Mouse (Mus musculus) stomach, embryonic 16.5 days (tissue): ENCODE measurements around the gene Men1. TPM values are rescaled to one million over a fixed set of nuclear protein-coding genes. Genes with fewer than 3 reads are reported as not detected.

ENCODE experiments used
- ATAC-seq: fragments of 200-750 bp; cut with Nextera tagmentation; 2 replicates; pipeline ENCODE4 v1.8.0; 2017; ENCODE audit warnings: moderate number of reproducible peaks, moderate TSS enrichment; ENCODE audit not compliant: insufficient read depth, low FRiP score
- H3K27ac ChIP-seq: fragments of 300-500 bp; sonication (generic); 2 replicates; pipeline ENCODE4 v1.5.1; 2014; ENCODE audit warnings: low read length
- H3K27me3 ChIP-seq: fragments of 300-500 bp; sonication (generic); 2 replicates; pipeline ENCODE4 v1.6.1; 2014; ENCODE audit warnings: low read length, control low read depth, mixed read lengths; ENCODE audit not compliant: control insufficient read depth, insufficient read depth
- H3K36me3 ChIP-seq: fragments of 300-500 bp; sonication (generic); 2 replicates; pipeline ENCODE4 v1.6.1; 2014; ENCODE audit warnings: low read length; ENCODE audit not compliant: control insufficient read depth, insufficient read depth
- H3K4me1 ChIP-seq: fragments of 300-500 bp; sonication (generic); 2 replicates; pipeline ENCODE4 v1.6.1; 2014; ENCODE audit warnings: low read length, control low read depth, mixed read lengths; ENCODE audit not compliant: control insufficient read depth, insufficient read depth
- H3K4me2 ChIP-seq: fragments of 300-500 bp; sonication (generic); 2 replicates; pipeline ENCODE4 v1.6.1; 2014; ENCODE audit warnings: low read depth, low read length, mixed read lengths
- H3K4me3 ChIP-seq: fragments of 300-500 bp; sonication (generic); replicated peaks from 2 replicates; pipeline ENCODE4 v1.5.1; 2014; ENCODE audit warnings: mild to moderate bottlenecking, low read length
- H3K9ac ChIP-seq: fragments of 300-500 bp; sonication (generic); 2 replicates; pipeline ENCODE4 v1.6.1; 2014; ENCODE audit warnings: low read length
- H3K9me3 ChIP-seq: fragments of 300-500 bp; sonication (generic); replicated peaks from 2 replicates; pipeline ENCODE4 v1.6.1; 2016; ENCODE audit warnings: low read length, control low read depth; ENCODE audit not compliant: control insufficient read depth
- WGBS: fragments of 180-500 bp; shearing (Covaris S2); extraction: QIAGEN DNeasy Blood & Tissue Kit; methylation state at CpG from one replicate; pipeline ENCODE4 v1.1.7; 2014; 5-methylcytosine and 5-hydroxymethylcytosine counted together
- microRNA-seq: library from miRNA; unstranded; fragments of <30 nt; microRNA quantifications from one replicate; pipeline ENCODE4, GENCODE M21; 2016
- polyA plus RNA-seq: library from polyadenylated mRNA; unstranded; fragments of >200 nt; fragmentation: Nextera tagmentation; extraction: Ambion mirVana; gene quantifications from 2 replicates; pipeline ENCODE4 v1.2.1, GENCODE M21; 2015

Gene Men1
- polyA plus RNA-seq, 1 experiment from 2014 or later: 60.2 TPM

DNA sequence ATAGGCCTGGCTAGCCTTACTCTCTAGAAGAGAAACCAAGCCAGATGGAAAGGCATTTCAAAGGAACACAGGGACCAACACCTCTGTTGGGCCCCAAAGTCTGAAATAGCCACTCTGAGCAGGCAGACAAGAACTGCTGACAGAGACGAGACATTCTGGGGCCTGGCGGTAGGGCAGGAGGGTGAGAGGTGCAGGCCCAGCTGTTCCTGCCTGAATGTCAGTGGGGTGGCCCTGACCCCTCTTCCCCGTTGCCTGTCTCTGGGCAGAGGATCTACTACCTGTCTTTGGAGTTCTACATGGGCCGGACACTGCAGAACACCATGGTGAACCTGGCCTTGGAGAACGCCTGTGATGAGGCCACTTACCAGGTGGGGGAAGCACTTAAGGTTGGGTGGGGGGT lies 50.6 kb downstream of the Men1 start:
- Histone ChIP-seq H3K27ac (no peak overlapping the region), H3K4me3 (no peak overlapping the region), H3K9ac (no peak overlapping the region), H3K36me3 (no peaks in the 10 kb centered on the region), H3K9me3 (no peaks in the 10 kb centered on the region), H3K27me3 (no peaks in the 10 kb centered on the region), H3K4me1 (peaks cover 22% of the 10 kb centered on the region), H3K4me2 (0 out of 2 replicates have a peak overlapping the region, but pooled peaks have one; percentile 13)
- no peak for ATAC-seq
- 74% methylated on average over 5 of the region's 5 CpGs for WGBS

DNA sequence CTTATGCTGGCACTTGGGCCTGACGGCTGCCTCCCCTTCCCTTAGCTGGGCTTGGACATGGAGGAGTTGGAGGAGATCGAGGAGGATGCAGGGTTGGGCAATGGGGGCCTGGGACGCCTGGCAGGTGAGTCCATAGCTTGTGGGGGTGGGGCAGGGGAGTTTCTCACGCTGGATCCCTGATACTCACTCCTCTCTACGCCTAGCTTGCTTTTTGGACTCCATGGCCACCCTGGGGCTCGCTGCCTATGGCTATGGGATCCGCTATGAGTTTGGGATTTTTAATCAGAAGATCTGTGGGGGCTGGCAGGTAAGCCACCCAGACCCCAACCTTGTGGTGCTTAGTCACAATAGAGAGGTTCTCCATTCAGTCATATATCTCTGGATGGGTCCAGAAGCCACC lies 51.0 kb downstream of the Men1 start:
- H3K4me1 ChIP-seq: peaks cover 22% of the 10 kb centered on the region
- H3K4me2 ChIP-seq: no peak overlapping the region
- H3K4me3 ChIP-seq: no peak overlapping the region
- H3K9me3 ChIP-seq: no peaks in the 10 kb centered on the region
- H3K9ac ChIP-seq: no peak overlapping the region
- WGBS: 76% methylated on average over 7 of the region's 7 CpGs
- no peaks in the 10 kb centered on the region for H3K27me3 ChIP-seq
- no peak for ATAC-seq
- no peaks in the 10 kb centered on the region for H3K36me3 ChIP-seq
- H3K27ac ChIP-seq: no peak overlapping the region

DNA sequence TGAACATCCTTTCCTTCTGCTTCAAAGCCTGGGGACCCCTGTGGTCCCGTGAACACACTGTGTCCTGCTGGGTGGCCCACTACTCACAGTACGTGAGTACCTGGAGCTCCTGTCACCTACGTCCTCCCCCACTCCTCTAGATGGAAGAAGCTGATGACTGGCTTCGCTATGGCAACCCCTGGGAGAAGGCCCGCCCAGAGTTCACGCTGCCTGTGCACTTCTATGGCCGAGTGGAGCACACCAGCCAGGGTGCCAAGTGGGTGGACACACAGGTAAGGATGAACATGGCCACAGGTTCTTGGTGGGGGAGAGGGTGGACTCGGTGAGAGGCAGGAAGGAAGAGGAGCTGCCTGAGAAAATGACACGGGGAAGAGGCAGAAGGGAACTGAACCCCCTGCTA lies 51.5 kb downstream of the Men1 start:
- no peak overlapping the region for H3K4me3 ChIP-seq
- peaks cover 22% of the 10 kb centered on the region for H3K4me1 ChIP-seq
- no peak overlapping the region for H3K4me2 ChIP-seq
- no peaks in the 10 kb centered on the region for H3K36me3 ChIP-seq
- H3K9me3 ChIP-seq: no peaks in the 10 kb centered on the region
- no peak for ATAC-seq
- no peaks in the 10 kb centered on the region for H3K27me3 ChIP-seq
- no peak overlapping the region for H3K9ac ChIP-seq
- WGBS: 68% methylated on average over 9 of the region's 9 CpGs
- no peak overlapping the region for H3K27ac ChIP-seq

DNA sequence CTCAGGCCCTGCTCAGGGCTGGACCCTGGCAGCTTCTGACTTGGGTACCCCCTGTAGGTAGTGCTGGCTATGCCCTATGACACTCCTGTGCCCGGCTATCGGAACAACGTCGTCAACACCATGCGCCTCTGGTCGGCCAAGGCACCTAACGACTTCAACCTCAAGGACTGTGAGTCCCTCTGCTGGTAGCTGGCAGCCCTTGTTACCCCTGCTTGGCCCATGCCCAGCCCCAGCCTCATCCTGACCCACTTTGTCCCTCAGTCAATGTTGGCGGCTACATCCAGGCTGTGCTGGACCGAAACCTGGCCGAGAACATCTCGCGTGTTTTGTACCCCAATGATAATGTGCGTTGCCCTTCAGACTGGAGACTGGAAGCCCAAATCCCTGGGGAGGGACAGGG lies 53.2 kb downstream of the Men1 start:
- WGBS: 84% methylated on average over 13 of the region's 13 CpGs
- H3K4me1 ChIP-seq: peaks cover 22% of the 10 kb centered on the region

DNA sequence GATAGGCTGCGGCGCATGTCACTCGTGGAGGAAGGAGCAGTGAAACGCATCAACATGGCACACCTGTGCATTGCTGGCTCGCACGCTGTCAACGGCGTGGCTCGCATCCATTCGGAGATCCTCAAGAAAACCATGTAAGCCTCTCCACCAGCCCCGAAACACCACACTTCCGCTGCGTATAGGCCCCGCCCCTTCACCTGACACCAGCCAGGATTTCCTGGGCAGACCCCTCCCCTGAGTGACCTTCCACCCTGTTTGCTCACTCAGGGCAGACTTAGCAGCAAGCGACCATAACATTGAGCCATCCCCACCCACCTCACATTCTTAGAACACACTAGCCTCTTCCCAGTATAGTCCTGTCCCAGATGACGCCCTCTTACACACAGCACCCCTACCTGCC lies 55.0 kb downstream of the Men1 start:
- Histone ChIP-seq H3K27ac (no peak overlapping the region), H3K4me3 (peak overlapping the region; percentile 39), H3K9me3 (no peaks in the 10 kb centered on the region), H3K9ac (peak overlapping the region; percentile 6; the same call in 1 of the 2 replicates), H3K4me2 (peak overlapping the region; percentile 53), H3K27me3 (no peaks in the 10 kb centered on the region), H3K36me3 (no peaks in the 10 kb centered on the region), H3K4me1 (peaks cover 9% of the 10 kb centered on the region; the same call in 1 of the 2 replicates)
- ATAC-seq: no peak
- 8% methylated on average over 16 of the region's 16 CpGs for WGBS

More for the DNA sequence above, 53.2 kb downstream of the Men1 start:
- Histone ChIP-seq H3K4me3 (no peak overlapping the region), H3K27ac (no peak overlapping the region), H3K4me2 (no peak overlapping the region), H3K9me3 (no peaks in the 10 kb centered on the region), H3K9ac (no peak overlapping the region), H3K36me3 (no peaks in the 10 kb centered on the region), H3K27me3 (no peaks in the 10 kb centered on the region)
- ATAC-seq: no peak

DNA sequence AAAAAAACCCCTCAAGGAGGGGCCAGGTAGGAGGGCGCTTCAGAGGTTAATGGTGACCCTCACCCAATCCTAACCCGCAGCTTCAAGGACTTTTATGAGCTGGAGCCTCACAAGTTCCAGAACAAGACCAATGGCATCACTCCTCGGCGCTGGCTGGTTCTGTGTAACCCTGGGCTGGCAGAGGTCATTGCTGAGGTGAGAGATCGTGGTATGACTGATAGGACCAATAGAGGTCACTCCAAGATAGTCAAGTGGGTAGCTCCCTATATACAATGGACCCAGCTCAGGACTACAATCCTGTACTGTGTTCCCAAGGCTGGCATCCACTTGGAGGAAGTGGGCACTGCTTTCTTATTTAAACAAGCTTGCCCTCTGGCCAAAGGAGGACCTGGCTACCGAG lies 55.5 kb downstream of the Men1 start:
- H3K9me3 ChIP-seq: no peaks in the 10 kb centered on the region
- H3K4me1 ChIP-seq: peaks cover 7% of the 10 kb centered on the region; the same call in 1 of the 2 replicates
- ATAC-seq: 0 out of 2 replicates have a peak, but pooled peaks have one; percentile 11
- no peak overlapping the region for H3K9ac ChIP-seq
- WGBS: 47% methylated on average over 6 of the region's 6 CpGs
- H3K4me2 ChIP-seq: peak overlapping the region; percentile 53
- no peak overlapping the region for H3K27ac ChIP-seq
- no peaks in the 10 kb centered on the region for H3K27me3 ChIP-seq
- no peaks in the 10 kb centered on the region for H3K36me3 ChIP-seq
- no peak overlapping the region for H3K4me3 ChIP-seq

Small RNA genes within 50 kb of the gene (microRNA-seq; reads per million reads assigned to microRNA genes)
- gene Mir6989: 0.99 reads per million

Other genes with a start within 250 kb of the Men1 start
- 29.9 and 31.0 TPM in 2 replicates for gene Cdca5, start 250.0 kb upstream of the Men1 start, polyA plus RNA-seq
- 0.19 TPM in 1 of 2 replicates, not detected in the other for gene AC131692.1, start 240.6 kb upstream of the Men1 start, polyA plus RNA-seq
- 1.2 and 2.9 TPM in 2 replicates for gene Naaladl1, start 229.2 kb upstream of the Men1 start, polyA plus RNA-seq
- gene Sac3d1, start 216.3 kb upstream of the Men1 start, polyA plus RNA-seq: 23.8 and 25.2 TPM in 2 replicates
- 30.9 and 31.9 TPM in 2 replicates for gene Snx15, start 206.7 kb upstream of the Men1 start, polyA plus RNA-seq
- 0.25 and 0.44 TPM in 2 replicates for gene Batf2, start 194.0 kb upstream of the Men1 start, polyA plus RNA-seq
- 96.8 and 106 TPM in 2 replicates for gene Arl2, start 193.4 kb upstream of the Men1 start, polyA plus RNA-seq
- gene Majin, start 150.6 kb upstream of the Men1 start, polyA plus RNA-seq: not detected in 2 replicates
- gene Gpha2, start 108.6 kb upstream of the Men1 start, polyA plus RNA-seq: 0.41 and 0.48 TPM in 2 replicates
- 20.6 and 22.1 TPM in 2 replicates for gene Ppp2r5b, start 99.1 kb upstream of the Men1 start, polyA plus RNA-seq
- 9.3 and 11.2 TPM in 2 replicates for gene Atg2a, start 93.3 kb upstream of the Men1 start, polyA plus RNA-seq
- gene Ehd1, start 58.3 kb upstream of the Men1 start, polyA plus RNA-seq: 77.2 and 98.4 TPM in 2 replicates
- gene Cdc42bpg, start 28.5 kb upstream of the Men1 start, polyA plus RNA-seq: 1.9 and 2.0 TPM in 2 replicates
- gene Map4k2, start 6.2 kb downstream of the Men1 start, polyA plus RNA-seq: 11.4 and 11.8 TPM in 2 replicates
- gene Sf1, start 28.7 kb downstream of the Men1 start, polyA plus RNA-seq: 94.5 and 95.1 TPM in 2 replicates
- gene Pygm, start 49.4 kb downstream of the Men1 start, polyA plus RNA-seq: 17.7 and 55.0 TPM in 2 replicates
- gene Rasgrp2, start 64.4 kb downstream of the Men1 start, polyA plus RNA-seq: 72.6 and 74.2 TPM in 2 replicates
- gene Nrxn2, start 83.8 kb downstream of the Men1 start, polyA plus RNA-seq: 0.91 and 0.98 TPM in 2 replicates
- gene Slc22a12, start 208.1 kb downstream of the Men1 start, polyA plus RNA-seq: not detected in 2 replicates